Mouse (Mus musculus) forebrain, embryonic 11.5 days (tissue): ENCODE measurements around the gene Mybpc1. TPM values are rescaled to one million over a fixed set of nuclear protein-coding genes. Genes with fewer than 3 reads are reported as not detected.
"Not testable (repeated sequence)": the region's sequence is repeated elsewhere in the genome, so short reads cannot be mapped to it uniquely, and the experiment has no call there.

Source experiments
- ATAC-seq: fragments of 200-750 bp; cut with Nextera tagmentation; replicated peaks from 2 replicates; pipeline ENCODE4 v1.8.0; 2017; ENCODE audit warnings: moderate TSS enrichment; ENCODE audit not compliant: low FRiP score
- DNase-seq: peaks from one replicate; pipeline ENCODE4 v3.0.0-alpha.2; 2017; ENCODE audit warnings: low spot score
- H3K27ac ChIP-seq: fragments of 300-500 bp; sonication (generic); 2 replicates; pipeline ENCODE4 v1.5.1; 2014; ENCODE audit warnings: low read depth, low read length
- H3K27me3 ChIP-seq: fragments of 300-500 bp; sonication (generic); 2 replicates; pipeline ENCODE4 v1.6.1; 2014; ENCODE audit warnings: mild to moderate bottlenecking, low read length, mixed read lengths; ENCODE audit not compliant: control insufficient read depth, insufficient read depth
- H3K36me3 ChIP-seq: fragments of 300-500 bp; sonication (generic); 2 replicates; pipeline ENCODE4 v1.6.1; 2014; ENCODE audit warnings: mild to moderate bottlenecking, low read length, moderate library complexity, mixed read lengths; ENCODE audit not compliant: control insufficient read depth, insufficient read depth
- H3K4me1 ChIP-seq: fragments of 300-500 bp; sonication (generic); replicated peaks from 2 replicates; pipeline ENCODE4 v1.6.1; 2014; ENCODE audit warnings: low read length, mixed read lengths; ENCODE audit not compliant: control insufficient read depth, insufficient read depth
- H3K4me2 ChIP-seq: fragments of 300-500 bp; sonication (generic); 2 replicates; pipeline ENCODE4 v1.6.1; 2014; ENCODE audit warnings: low read depth, mild to moderate bottlenecking, low read length, moderate library complexity, mixed read lengths; ENCODE audit not compliant: severe bottlenecking
- H3K4me3 ChIP-seq: fragments of 300-500 bp; sonication (generic); 2 replicates; pipeline ENCODE4 v1.5.1; 2014; ENCODE audit warnings: low read depth, low read length
- H3K9ac ChIP-seq: fragments of 300-500 bp; sonication (generic); 2 replicates; pipeline ENCODE4 v1.6.1; 2014; ENCODE audit warnings: low read length
- H3K9me3 ChIP-seq: fragments of 300-500 bp; sonication (generic); 2 replicates; pipeline ENCODE4 v1.6.1; 2016; ENCODE audit warnings: low read length, mixed read lengths; ENCODE audit not compliant: control insufficient read depth
- WGBS: fragments of 180-500 bp; shearing (Covaris S2); extraction: QIAGEN DNeasy Blood & Tissue Kit; methylation state at CpG from one replicate; pipeline ENCODE4 v1.1.7; 2014; 5-methylcytosine and 5-hydroxymethylcytosine counted together
- polyA plus RNA-seq: library from polyadenylated mRNA; unstranded; fragments of >200 nt; fragmentation: Nextera tagmentation; extraction: Ambion mirVana; gene quantifications from 2 replicates; pipeline ENCODE4 v1.2.1, GENCODE M21; 2014

Gene Mybpc1
- polyA plus RNA-seq, 1 experiment from 2014 or later: 0.40 TPM

GRCm38 (mm10) chr10:88494959-88495587, 109.9 kb downstream of the Mybpc1 start:
- H3K27ac ChIP-seq: no peak overlapping the region
- H3K4me2 ChIP-seq: no peak overlapping the region
- H3K4me3 ChIP-seq: no peak overlapping the region
- no peaks in the 10 kb centered on the region for H3K36me3 ChIP-seq
- no peaks in the 10 kb centered on the region for H3K27me3 ChIP-seq
- ATAC-seq (no peak), DNase-seq (no peak)
- no peaks in the 10 kb centered on the region for H3K9me3 ChIP-seq
- H3K4me1 ChIP-seq: no peaks in the 10 kb centered on the region
- 85% methylated on average over 4 of the region's 4 CpGs for WGBS
- H3K9ac ChIP-seq: no peak overlapping the region

DNA sequence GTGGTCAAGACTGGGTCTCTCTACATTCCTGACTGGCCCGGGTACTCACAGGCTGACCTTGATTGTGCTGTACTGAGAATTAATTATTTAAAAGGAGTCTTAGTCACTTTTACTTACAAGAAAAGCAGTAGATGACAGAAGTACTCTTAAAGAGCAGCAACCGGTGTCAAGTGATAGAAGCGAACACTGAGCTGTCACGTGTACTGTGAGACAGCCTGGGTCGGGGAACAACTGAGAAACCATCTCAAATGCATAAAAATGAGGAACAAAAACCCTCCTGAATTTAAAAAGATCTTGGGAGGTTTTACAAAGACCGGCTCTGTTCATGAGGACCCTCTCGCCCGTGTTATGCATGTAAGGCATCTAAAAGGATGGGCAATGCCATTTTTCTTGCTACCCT, 112.3 kb downstream of the Mybpc1 start:
- Histone ChIP-seq H3K9ac (no peak overlapping the region), H3K4me3 (no peak overlapping the region), H3K4me1 (no peaks in the 10 kb centered on the region), H3K4me2 (no peak overlapping the region), H3K27me3 (no peaks in the 10 kb centered on the region), H3K36me3 (no peaks in the 10 kb centered on the region), H3K9me3 (no peaks in the 10 kb centered on the region), H3K27ac (no peak overlapping the region)
- DNase-seq (no peak), ATAC-seq (no peak)
- 83% methylated on average over 8 of the region's 8 CpGs for WGBS

GRCm38 (mm10) chr10:88491632-88492031, 113.3 kb downstream of the Mybpc1 start:
- Histone ChIP-seq H3K4me1 (no peaks in the 10 kb centered on the region), H3K27ac (no peak overlapping the region), H3K27me3 (no peaks in the 10 kb centered on the region), H3K4me2 (no peak overlapping the region), H3K9me3 (no peaks in the 10 kb centered on the region), H3K4me3 (no peak overlapping the region), H3K9ac (no peak overlapping the region), H3K36me3 (no peaks in the 10 kb centered on the region)
- WGBS: 66% methylated on average over 7 of the region's 7 CpGs
- ATAC-seq (no peak), DNase-seq (no peak)

GRCm38 (mm10) chr10:88488629-88489028, 116.3 kb downstream of the Mybpc1 start:
- WGBS: 93% methylated on average over 5 of the region's 5 CpGs
- ATAC-seq: no peak

GRCm38 (mm10) chr10:88482866-88483265, 122.1 kb downstream of the Mybpc1 start:
- 88% methylated on average over 10 of the region's 10 CpGs for WGBS
- not testable (repeated sequence) for H3K27ac ChIP-seq, H3K36me3 ChIP-seq, H3K4me2 ChIP-seq, H3K27me3 ChIP-seq, ATAC-seq, H3K9me3 ChIP-seq, H3K4me3 ChIP-seq, H3K4me1 ChIP-seq, H3K9ac ChIP-seq, DNase-seq

More at GRCm38 (mm10) chr10:88488629-88489028, 116.3 kb downstream of the Mybpc1 start:
- Histone ChIP-seq H3K9me3 (no peaks in the 10 kb centered on the region), H3K4me3 (no peak overlapping the region), H3K27me3 (no peaks in the 10 kb centered on the region), H3K9ac (no peak overlapping the region), H3K4me2 (no peak overlapping the region), H3K4me1 (no peaks in the 10 kb centered on the region), H3K36me3 (no peaks in the 10 kb centered on the region), H3K27ac (no peak overlapping the region)
- DNase-seq: no peak

Other genes starting within 250 kb of the Mybpc1 start
- 0.49 and 0.67 TPM in 2 replicates for gene Dram1, start 226.1 kb downstream of the Mybpc1 start, polyA plus RNA-seq
- 11.8 and 12.8 TPM in 2 replicates for gene Gnptab, start 226.0 kb downstream of the Mybpc1 start, polyA plus RNA-seq
- 0.37 and 0.45 TPM in 2 replicates for gene Sycp3, start 145.6 kb downstream of the Mybpc1 start, polyA plus RNA-seq
- 20.5 and 23.9 TPM in 2 replicates for gene Chpt1, start 101.1 kb downstream of the Mybpc1 start, polyA plus RNA-seq
- gene Spic, start 79.9 kb upstream of the Mybpc1 start, polyA plus RNA-seq: not detected in 2 replicates
- gene Arl1, start 125.7 kb upstream of the Mybpc1 start, polyA plus RNA-seq: 147 and 154 TPM in 2 replicates
- gene Utp20, start 221.7 kb upstream of the Mybpc1 start, polyA plus RNA-seq: 23.1 and 30.4 TPM in 2 replicates